Mouse (Mus musculus) liver, embryonic 14.5 days (tissue): ENCODE results near the gene Mcm5.

Experiments
- CTCF ChIP-seq: IDR thresholded peaks from 2 replicates; pipeline ENCODE4 v1.5.1; 2016; ENCODE audit warnings: antibody characterized with exemption, low read depth, control low read depth
- EP300 ChIP-seq: IDR thresholded peaks from 2 replicates; pipeline ENCODE4 v1.6.1; 2016; ENCODE audit warnings: antibody characterized with exemption, low read depth

DNA sequence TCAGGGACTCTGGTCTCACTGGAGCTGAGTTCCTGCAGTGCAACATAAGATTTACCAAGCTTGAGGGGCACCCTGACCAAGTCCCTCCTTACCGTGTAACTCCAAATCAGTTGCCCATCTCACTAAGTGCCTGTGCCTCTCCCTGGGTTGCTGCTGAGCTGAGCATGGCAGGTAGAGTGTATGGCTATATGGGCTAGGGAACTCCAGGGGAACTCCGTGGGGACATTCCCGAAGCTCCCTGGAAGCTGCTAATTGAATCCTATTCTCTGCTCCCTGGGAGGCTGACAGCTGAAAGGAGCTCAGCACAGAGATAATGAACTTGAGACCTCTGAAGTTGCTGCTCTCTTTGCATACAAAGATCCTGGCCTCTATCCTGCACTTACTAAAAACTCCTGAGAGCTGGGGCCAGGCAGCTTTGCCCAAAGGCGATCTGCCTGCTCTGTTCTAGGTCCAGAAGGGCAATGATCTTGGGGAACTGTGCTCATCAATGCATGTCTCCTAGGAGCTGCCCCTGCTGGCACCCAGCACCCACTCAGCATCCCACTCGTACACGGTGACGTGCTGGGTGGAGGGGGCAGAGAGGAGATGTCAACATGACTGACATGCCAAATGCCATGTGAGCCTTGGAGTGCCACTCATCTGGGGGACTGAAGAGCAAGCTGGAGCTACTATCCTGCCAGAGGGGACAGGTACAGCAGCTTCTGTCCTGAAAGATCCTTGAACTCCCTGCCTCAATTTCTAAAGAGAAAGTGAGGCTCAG is 48.3 kb downstream of the Mcm5 start:
- TF ChIP-seq CTCF (no peak), EP300 (no peak)
